Mouse (Mus musculus) duodenum, adult 2 months (tissue): ENCODE measurements around the gene Dut. TPM values are rescaled to one million over a fixed set of nuclear protein-coding genes. Genes with fewer than 3 reads are reported as not detected.

Experiments
- polyA plus RNA-seq: library from polyadenylated mRNA; depleted of rRNA; stranded (reverse); fragments of >200 nt; gene quantifications from 2 replicates; pipeline ENCODE4 v1.2.3, GENCODE M21; 2012; ENCODE audit warnings: low replicate concordance; rRNA removed

Dut gene
- polyA plus RNA-seq = 17.0 and 24.4 TPM in 2 replicates

DNA sequence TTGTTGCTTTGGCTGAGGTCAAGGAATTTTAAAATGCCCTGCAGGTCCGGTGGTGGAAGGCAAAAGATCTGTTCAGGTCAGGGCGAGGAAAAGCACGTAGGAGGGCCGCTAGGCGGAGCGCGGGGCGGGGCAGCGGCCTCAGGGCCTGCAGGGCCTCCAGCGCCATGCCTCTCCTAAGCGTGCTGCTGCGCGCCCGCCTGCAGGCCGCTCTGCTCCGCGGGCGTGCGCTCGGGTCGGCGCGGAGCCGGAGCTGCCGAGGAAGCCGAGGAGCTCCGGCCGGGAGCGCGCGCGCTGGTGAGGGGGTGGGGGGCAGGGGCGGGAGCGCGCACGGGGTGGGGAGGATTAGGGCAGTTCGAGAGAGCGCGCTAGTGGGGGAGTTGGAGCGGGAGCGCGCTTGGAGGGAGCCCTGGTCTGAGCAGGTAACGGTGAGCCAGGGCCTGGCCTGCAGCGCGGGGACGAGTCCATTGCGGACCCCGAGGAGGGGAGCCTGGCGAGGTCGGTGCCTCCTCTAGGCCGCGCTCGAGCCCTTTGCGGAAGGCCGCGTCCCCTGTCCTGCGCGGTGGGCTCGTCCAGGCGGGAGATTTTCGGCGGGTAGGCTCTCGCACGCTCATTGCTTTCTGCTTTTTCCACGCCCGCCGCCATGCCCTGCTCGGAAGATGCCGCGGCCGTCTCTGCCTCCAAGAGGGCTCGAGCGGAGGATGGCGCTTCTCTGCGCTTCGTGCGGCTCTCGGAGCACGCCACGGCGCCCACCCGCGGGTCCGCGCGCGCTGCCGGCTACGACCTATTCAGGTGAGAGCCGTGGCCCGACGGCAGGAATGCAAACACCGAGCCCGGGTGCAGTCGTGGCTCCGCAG, at the start of gene Dut:
Gene Dut (plus strand): TSS at position 83 of the 854 bp plus-strand sequence.

Other genes starting within 250 kb of the Dut start
- 0.13 and 0.18 TPM in 2 replicates for gene Slc24a5, start 179.1 kb upstream of the Dut start, polyA plus RNA-seq
- gene Myef2, start 123.5 kb upstream of the Dut start, polyA plus RNA-seq = 1.6 and 4.7 TPM in 2 replicates
- gene Ctxn2, start 110.5 kb upstream of the Dut start, polyA plus RNA-seq = not detected in 2 replicates
- not detected in 2 replicates for gene Slc12a1, start 94.7 kb upstream of the Dut start, polyA plus RNA-seq